Mouse (Mus musculus): ENCODE data around the gene Csrnp3.
A peak's percentile ranks its signal among the peaks of the same experiment; 100 is the strongest.

Csrnp3 gene

GRCm38 (mm10) chr2:65953726-65954340 lies 108.3 kb downstream of the Csrnp3 start:
- DNase-seq, result no peak

- DNase-seq, result no peak
These were observed 110.2 kb downstream of the Csrnp3 start for GRCm38 (mm10) chr2:65955804-65956203.

- no peak for DNase-seq
These were observed 111.2 kb downstream of the Csrnp3 start for GRCm38 (mm10) chr2:65956727-65957126.

- no peak for DNase-seq
These were observed 117.9 kb downstream of the Csrnp3 start for GRCm38 (mm10) chr2:65963420-65963819.

GRCm38 (mm10) chr2:65968810-65969209 lies 123.2 kb downstream of the Csrnp3 start:
- no peak for DNase-seq

GRCm38 (mm10) chr2:65973907-65974306 lies 128.3 kb downstream of the Csrnp3 start:
- no peak for DNase-seq

- no peak for DNase-seq
These were observed 129.8 kb downstream of the Csrnp3 start for GRCm38 (mm10) chr2:65975383-65975782.

- no peak for DNase-seq
These were observed 133.9 kb downstream of the Csrnp3 start for GRCm38 (mm10) chr2:65979338-65980053.

- DNase-seq, result no peak
These were observed 135.9 kb downstream of the Csrnp3 start for GRCm38 (mm10) chr2:65981470-65981869.

GRCm38 (mm10) chr2:65981965-65982364 lies 136.4 kb downstream of the Csrnp3 start:
- peak; percentile 49 to 64 for DNase-seq

- no peak for DNase-seq
These were observed 140.1 kb downstream of the Csrnp3 start for GRCm38 (mm10) chr2:65985706-65986105.

GRCm38 (mm10) chr2:65987069-65987468 lies 141.5 kb downstream of the Csrnp3 start:
- DNase-seq, result no peak

GRCm38 (mm10) chr2:65987588-65987987 lies 142.0 kb downstream of the Csrnp3 start:
- DNase-seq, result peak; percentile 37 to 62

GRCm38 (mm10) chr2:65988788-65989187 lies 143.2 kb downstream of the Csrnp3 start:
- no peak for DNase-seq

GRCm38 (mm10) chr2:65990108-65990507 lies 144.5 kb downstream of the Csrnp3 start:
- DNase-seq, result no peak

- DNase-seq, result no peak
These were observed 145.2 kb downstream of the Csrnp3 start for GRCm38 (mm10) chr2:65990754-65991153.

GRCm38 (mm10) chr2:65993371-65993770 lies 147.8 kb downstream of the Csrnp3 start:
- no peak for DNase-seq

- DNase-seq, result no peak
These were observed 149.4 kb downstream of the Csrnp3 start for GRCm38 (mm10) chr2:65994886-65995468.

- no peak for DNase-seq
These were observed 153.2 kb downstream of the Csrnp3 start for GRCm38 (mm10) chr2:65998747-65999146.

- DNase-seq, result no peak
These were observed 163.6 kb downstream of the Csrnp3 start for GRCm38 (mm10) chr2:66008995-66009654.

- no peak for DNase-seq
These were observed 164.1 kb downstream of the Csrnp3 start for GRCm38 (mm10) chr2:66009677-66010076.

GRCm38 (mm10) chr2:66018711-66019110 lies 173.1 kb downstream of the Csrnp3 start:
- DNase-seq, result no peak

- no peak for DNase-seq
These were observed 173.7 kb downstream of the Csrnp3 start for GRCm38 (mm10) chr2:66019235-66019634.

GRCm38 (mm10) chr2:66023419-66023818 lies 177.9 kb downstream of the Csrnp3 start:
- no peak for DNase-seq
